Mouse (Mus musculus) hindbrain, embryonic 15.5 days (tissue): ENCODE measurements around the gene Rfc3. TPM values are rescaled to one million over a fixed set of nuclear protein-coding genes. Genes with fewer than 3 reads are reported as not detected.
"Not testable (repeated sequence)": the region's sequence is repeated elsewhere in the genome, so short reads cannot be mapped to it uniquely, and the experiment has no call there.

Experiments
- ATAC-seq: fragments of 200-750 bp; cut with Nextera tagmentation; 2 replicates; pipeline ENCODE4 v1.8.0; 2017; ENCODE audit warnings: low read depth, moderate number of reproducible peaks, moderate TSS enrichment; ENCODE audit not compliant: low FRiP score
- H3K27ac ChIP-seq: fragments of 300-500 bp; sonication (generic); replicated peaks from 2 replicates; pipeline ENCODE4 v1.5.1; 2015; ENCODE audit warnings: mild to moderate bottlenecking, inconsistent platforms
- H3K27me3 ChIP-seq: fragments of 300-500 bp; sonication (generic); 2 replicates; pipeline ENCODE4 v1.6.1; 2015; ENCODE audit warnings: control low read depth, inconsistent platforms
- H3K36me3 ChIP-seq: fragments of 300-500 bp; sonication (generic); 2 replicates; pipeline ENCODE4 v1.6.1; 2015; ENCODE audit warnings: control low read depth, inconsistent platforms
- H3K4me1 ChIP-seq: fragments of 300-500 bp; sonication (generic); replicated peaks from 2 replicates; pipeline ENCODE4 v1.6.1; 2015; ENCODE audit warnings: control low read depth, inconsistent platforms
- H3K4me2 ChIP-seq: fragments of 300-500 bp; sonication (generic); 2 replicates; pipeline ENCODE4 v1.6.1; 2015; ENCODE audit warnings: moderate library complexity, mild to moderate bottlenecking, inconsistent platforms
- H3K4me3 ChIP-seq: fragments of 300-500 bp; sonication (generic); 2 replicates; pipeline ENCODE4 v1.5.1; 2015; ENCODE audit warnings: mild to moderate bottlenecking, inconsistent platforms
- H3K9ac ChIP-seq: fragments of 300-500 bp; sonication (generic); 2 replicates; pipeline ENCODE4 v1.6.1; 2015; ENCODE audit warnings: inconsistent platforms
- H3K9me3 ChIP-seq: fragments of 300-500 bp; sonication (generic); 2 replicates; pipeline ENCODE4 v1.6.1; 2016; ENCODE audit warnings: control low read depth, inconsistent platforms
- WGBS: fragments of 180-500 bp; shearing (Covaris S2); methylation state at CpG from one replicate; pipeline ENCODE4 v1.1.7; 2015; 5-methylcytosine and 5-hydroxymethylcytosine counted together
- polyA plus RNA-seq: library from polyadenylated mRNA; unstranded; fragments of >200 nt; fragmentation: Nextera tagmentation; extraction: Ambion mirVana; gene quantifications from 2 replicates; pipeline ENCODE4 v1.2.1, GENCODE M21; 2015

Gene Rfc3
- 59.5 and 67.8 TPM in 2 replicates for polyA plus RNA-seq

DNA sequence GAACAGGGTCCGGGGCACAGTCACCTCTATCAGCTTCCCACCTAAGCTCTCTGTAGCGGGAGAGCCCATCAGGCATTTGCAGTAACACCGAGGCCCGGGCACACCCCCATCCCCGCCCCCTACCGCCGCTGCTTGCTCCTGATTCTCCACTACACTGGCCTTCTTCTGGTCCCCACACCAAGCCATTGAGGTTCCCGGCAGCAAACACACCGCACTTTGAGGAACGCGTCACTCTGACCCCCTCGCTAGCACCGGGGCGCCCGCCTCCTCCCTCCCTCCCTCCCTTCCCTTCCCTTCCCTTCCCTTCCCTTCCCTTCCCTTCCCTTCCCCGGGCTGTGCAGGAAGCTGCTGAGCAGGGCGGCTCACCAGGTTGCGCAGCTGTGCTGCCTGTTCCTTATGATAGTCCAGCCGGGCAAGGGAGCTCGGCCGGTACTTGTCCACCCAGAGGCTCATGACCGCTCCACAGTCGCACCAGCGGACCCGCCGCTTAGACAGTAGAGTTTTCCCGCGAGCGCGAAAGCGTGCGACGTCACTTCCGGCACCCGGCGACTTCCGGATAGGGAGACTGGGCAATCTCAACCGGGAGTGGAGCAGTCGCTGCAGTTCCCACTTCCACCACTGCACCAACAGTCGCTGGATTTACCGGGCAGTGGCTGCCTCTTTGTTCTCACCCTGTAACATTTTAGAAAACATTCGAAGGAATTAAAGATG is at the start of gene Rfc3:
Gene Rfc3, minus strand, starts transcription at position 543 of the 711 bp plus-strand sequence.
- Histone ChIP-seq H3K4me1 (peaks cover 13% of the 10 kb centered on the region), H3K9ac (peak within 1 kb of the TSS; percentile 71), H3K9me3 (no peaks in the 10 kb centered on the region), H3K4me3 (peak within 1 kb of the TSS; percentile 74), H3K36me3 (peaks cover 35% of the 10 kb centered on the region), H3K4me2 (peak within 1 kb of the TSS; percentile 80), H3K27me3 (no peaks in the 10 kb centered on the region), H3K27ac (peak within 1 kb of the TSS; percentile 85)
- under 1% methylated on average over 41 of the region's 42 CpGs for WGBS
- peak; percentile 99 for ATAC-seq

DNA sequence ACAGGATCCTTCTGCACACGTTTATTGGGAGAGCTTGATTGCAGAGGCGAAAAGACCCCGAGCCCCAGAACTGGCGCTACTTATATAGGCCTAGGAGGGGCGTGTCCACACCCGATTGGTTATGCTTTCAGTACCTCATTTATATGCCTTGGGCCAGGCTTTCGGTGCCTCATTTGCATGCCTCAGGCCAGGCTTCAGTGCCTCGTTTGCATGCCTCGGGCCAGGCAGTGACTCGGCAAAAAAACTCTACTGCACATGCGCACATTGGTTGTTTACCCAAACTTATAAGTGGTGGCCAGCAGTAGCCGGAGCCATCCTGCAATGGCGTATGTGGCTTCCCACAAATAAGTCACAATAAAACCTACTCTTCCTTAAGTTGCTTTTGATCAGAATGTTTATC is 42.6 kb upstream of the Rfc3 start:
- not testable (repeated sequence) for H3K27ac ChIP-seq, H3K4me2 ChIP-seq, H3K9me3 ChIP-seq, H3K27me3 ChIP-seq, H3K4me1 ChIP-seq, H3K9ac ChIP-seq, ATAC-seq, H3K4me3 ChIP-seq, H3K36me3 ChIP-seq
- WGBS, result 89% methylated on average over 13 of the region's 13 CpGs

DNA sequence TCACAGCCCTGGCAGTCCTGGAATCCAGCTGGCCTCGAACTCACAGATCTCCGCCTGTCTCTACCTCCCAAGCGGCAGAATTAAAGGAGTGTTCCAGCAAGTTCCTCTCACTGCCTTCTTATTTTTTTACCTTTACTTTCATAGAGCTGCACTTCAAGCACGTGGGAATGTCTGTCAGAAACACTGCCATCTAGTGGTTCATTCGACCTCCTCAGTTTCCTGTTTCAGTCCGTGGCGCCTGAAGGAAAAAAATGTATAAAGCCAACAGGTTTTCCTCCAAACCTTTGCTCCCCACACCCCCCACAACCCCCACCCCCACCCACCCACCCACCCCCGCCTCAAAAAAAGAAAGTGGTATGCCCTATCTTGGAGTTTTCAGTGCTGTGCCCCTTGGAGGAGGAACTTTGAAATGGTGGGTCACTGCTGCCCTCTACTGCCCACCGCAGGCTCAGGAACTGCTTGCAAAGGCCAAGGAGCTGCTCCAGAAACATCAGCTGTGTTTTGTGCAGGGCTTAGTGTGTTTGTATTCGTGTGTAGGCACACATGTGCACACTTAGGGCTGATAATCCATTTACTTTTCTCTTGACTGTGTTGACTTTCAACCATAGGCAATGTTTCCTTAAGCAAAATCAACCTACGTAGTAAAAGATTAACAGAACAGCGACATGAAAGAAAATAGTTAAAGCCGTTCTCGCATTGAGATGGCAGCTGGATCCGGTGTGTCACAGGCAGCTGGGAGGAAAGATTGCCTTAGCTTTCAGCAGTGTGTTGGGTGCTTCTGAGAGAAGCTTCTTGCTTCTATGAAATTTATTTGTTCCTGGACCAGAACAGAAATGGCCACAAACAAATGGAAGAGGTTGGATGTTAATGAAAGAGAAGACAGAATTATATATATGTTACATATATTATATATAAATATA is 35.8 kb upstream of the Rfc3 start:
- Histone ChIP-seq H3K4me2 (peak overlapping the region; percentile 50), H3K9me3 (no peaks in the 10 kb centered on the region), H3K27me3 (no peaks in the 10 kb centered on the region), H3K4me1 (no peaks in the 10 kb centered on the region), H3K9ac (no peak overlapping the region), H3K4me3 (no peak overlapping the region; the same call in 1 of the 2 replicates), H3K36me3 (no peaks in the 10 kb centered on the region), H3K27ac (no peak overlapping the region)
- ATAC-seq, result peak; percentile 94
- 28% methylated on average over 15 of the region's 15 CpGs for WGBS

DNA sequence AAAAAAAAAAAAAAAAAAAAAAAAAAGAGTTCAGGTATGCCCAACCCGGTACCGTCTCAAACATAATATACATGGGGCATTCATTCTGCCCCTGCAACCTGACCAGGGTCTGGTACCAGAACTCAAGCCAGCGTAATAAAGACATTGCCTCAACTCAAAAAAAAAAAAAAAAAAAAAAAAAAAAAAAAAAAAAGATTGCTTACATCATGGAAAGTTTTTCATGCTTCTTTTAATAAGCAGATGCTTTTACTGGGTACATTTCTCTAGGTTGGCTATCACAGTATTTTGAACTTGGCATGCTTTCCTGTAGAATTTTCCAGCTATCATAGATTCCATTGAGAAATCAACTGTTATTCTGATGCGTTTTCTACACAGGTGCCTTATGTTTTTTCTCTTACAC is 11.2 kb upstream of the Rfc3 start:
- no peak overlapping the region for H3K4me3 ChIP-seq
- WGBS, result 98% methylated on average over 4 of the region's 4 CpGs

DNA sequence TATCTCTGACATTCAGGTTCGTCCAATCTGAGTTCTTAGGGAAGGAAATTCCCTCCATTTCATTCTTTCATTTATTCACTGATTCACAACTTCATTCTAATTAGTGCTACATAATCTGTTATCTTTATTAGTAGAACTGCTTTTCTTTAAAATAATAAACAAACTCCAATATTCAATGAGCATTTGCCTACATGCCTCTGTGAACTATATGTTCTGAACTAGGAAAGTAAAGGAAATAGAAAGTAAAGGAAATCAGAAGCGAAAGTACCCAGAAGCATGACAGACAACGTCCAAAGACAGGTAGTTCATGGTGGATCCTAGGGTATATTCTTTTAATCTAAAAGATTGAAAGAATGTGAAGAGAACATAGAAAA is 356 bp upstream of the Rfc3 start:
- Histone ChIP-seq H3K9ac (no peak overlapping the region), H3K27me3 (no peaks in the 10 kb centered on the region), H3K27ac (peak overlapping the region; percentile 85), H3K4me3 (peak overlapping the region; percentile 74), H3K36me3 (peaks cover 30% of the 10 kb centered on the region), H3K4me2 (peak overlapping the region; percentile 80), H3K9me3 (no peaks in the 10 kb centered on the region), H3K4me1 (peaks cover 13% of the 10 kb centered on the region)
- ATAC-seq, result no peak
- WGBS, result 66% methylated on average over 3 of the region's 3 CpGs

More for the DNA sequence above, 11.2 kb upstream of the Rfc3 start:
- no peak overlapping the region for H3K27ac ChIP-seq
- H3K9ac ChIP-seq, result no peak overlapping the region
- H3K4me2 ChIP-seq, result no peak overlapping the region
- no peaks in the 10 kb centered on the region for H3K27me3 ChIP-seq
- H3K4me1 ChIP-seq, result no peaks in the 10 kb centered on the region
- no peaks in the 10 kb centered on the region for H3K36me3 ChIP-seq
- H3K9me3 ChIP-seq, result no peaks in the 10 kb centered on the region
- ATAC-seq, result no peak

GRCm38 (mm10) chr5:151644845-151645244 is 6.2 kb downstream of the Rfc3 start:
- no peak for ATAC-seq
- peaks cover 93% of the 10 kb centered on the region for H3K36me3 ChIP-seq
- H3K27ac ChIP-seq, result no peak overlapping the region
- H3K9ac ChIP-seq, result no peak overlapping the region
- no peak overlapping the region for H3K4me3 ChIP-seq
- no peaks in the 10 kb centered on the region for H3K9me3 ChIP-seq
- H3K4me2 ChIP-seq, result no peak overlapping the region
- no peaks in the 10 kb centered on the region for H3K27me3 ChIP-seq
- peaks cover 7% of the 10 kb centered on the region for H3K4me1 ChIP-seq
- WGBS, result 94% methylated on average over 7 of the region's 7 CpGs

DNA sequence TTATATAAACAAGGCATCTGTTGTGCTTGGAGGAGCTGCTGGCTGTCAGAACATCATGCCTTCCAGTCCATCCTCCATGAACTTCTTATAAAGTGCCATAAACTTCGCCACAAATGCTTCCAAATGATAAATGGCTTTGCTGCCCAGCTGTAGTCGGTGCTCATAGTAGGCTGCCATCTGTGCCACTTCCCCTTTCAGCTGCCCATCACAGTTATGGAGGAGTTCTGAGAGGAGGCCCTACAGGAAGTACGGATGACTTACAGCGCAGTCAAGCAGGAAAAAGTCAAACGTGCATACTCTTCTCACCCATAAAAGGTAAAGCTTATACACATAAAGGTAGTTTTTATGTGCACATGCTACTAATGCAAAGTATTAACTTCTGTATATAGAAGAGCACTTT is 8.2 kb downstream of the Rfc3 start:
- Histone ChIP-seq H3K27me3 (no peaks in the 10 kb centered on the region), H3K36me3 (peaks cover 77% of the 10 kb centered on the region), H3K9ac (no peak overlapping the region), H3K4me2 (no peak overlapping the region), H3K4me1 (no peaks in the 10 kb centered on the region), H3K4me3 (no peak overlapping the region), H3K27ac (no peak overlapping the region), H3K9me3 (no peaks in the 10 kb centered on the region)
- 91% methylated on average over 5 of the region's 5 CpGs for WGBS
- ATAC-seq, result no peak

- no peaks in the 10 kb centered on the region for H3K9me3 ChIP-seq
- ATAC-seq, result no peak; the same call in 1 of the 2 replicates
- no peaks in the 10 kb centered on the region for H3K27me3 ChIP-seq
- H3K4me1 ChIP-seq, result no peaks in the 10 kb centered on the region
- H3K9ac ChIP-seq, result no peak overlapping the region
- WGBS, result 100% methylated on average over 1 of the region's 1 CpGs
- no peak overlapping the region for H3K4me2 ChIP-seq
- H3K4me3 ChIP-seq, result no peak overlapping the region
- H3K27ac ChIP-seq, result no peak overlapping the region
- peaks cover 70% of the 10 kb centered on the region for H3K36me3 ChIP-seq
Measured at GRCm38 (mm10) chr5:151642102-151642501, 8.9 kb downstream of the Rfc3 start.

- no peak within 1 kb of the TSS for H3K4me3 ChIP-seq
- H3K9ac ChIP-seq, result no peak within 1 kb of the TSS
- ATAC-seq, result no peak
- no peaks in the 10 kb centered on the region for H3K27me3 ChIP-seq
- H3K4me2 ChIP-seq, result no peak within 1 kb of the TSS
- no peaks in the 10 kb centered on the region for H3K4me1 ChIP-seq
- no peaks in the 10 kb centered on the region for H3K36me3 ChIP-seq
- WGBS, result 83% methylated on average over 3 of the region's 3 CpGs
- H3K27ac ChIP-seq, result no peak within 1 kb of the TSS
- H3K9me3 ChIP-seq, result no peaks in the 10 kb centered on the region
Measured at GRCm38 (mm10) chr5:151605921-151606320, 45.1 kb downstream of the Rfc3 start, which contains the start of gene Vmn2r18. Vmn2r18 (minus strand) TSS chr5:151606021.

DNA sequence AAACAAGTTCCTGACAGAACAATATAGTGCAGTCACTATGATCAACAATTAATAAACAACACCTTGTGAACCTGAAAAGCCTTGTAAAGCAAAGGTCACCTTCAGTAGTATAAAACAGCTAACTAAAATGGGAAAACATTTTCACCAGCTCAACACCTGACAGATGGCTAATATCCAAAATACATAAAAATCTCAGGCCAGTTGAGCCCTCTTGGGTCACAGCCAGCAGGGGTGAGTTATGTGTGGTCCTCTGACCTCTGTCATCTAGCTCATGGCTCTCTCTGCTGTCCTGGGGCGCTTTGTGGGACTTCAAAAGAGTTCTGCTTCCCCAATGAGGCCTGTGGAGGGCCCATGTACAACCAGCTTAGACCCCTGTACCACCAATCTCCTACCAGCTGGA is 49.3 kb downstream of the Rfc3 start:
- Histone ChIP-seq H3K9me3 (no peaks in the 10 kb centered on the region), H3K4me2 (no peak overlapping the region), H3K4me1 (no peaks in the 10 kb centered on the region), H3K4me3 (no peak overlapping the region), H3K27ac (no peak overlapping the region), H3K36me3 (no peaks in the 10 kb centered on the region), H3K27me3 (no peaks in the 10 kb centered on the region), H3K9ac (no peak overlapping the region)
- 61% methylated on average over 1 of the region's 1 CpGs for WGBS
- ATAC-seq, result no peak
